Mouse (Mus musculus) MEL (cell line): Measurements from ENCODE around the gene Orm3. TPM values are rescaled to one million over a fixed set of nuclear protein-coding genes. Genes with fewer than 3 reads are reported as not detected.

Source experiments
- DNase-seq: peaks from one replicate; pipeline ENCODE4 v3.0.0; 2011; ENCODE audit warnings: low read depth, low spot score
- H3K27ac ChIP-seq: 2 replicates; pipeline ENCODE4 v1.5.1; 2012; ENCODE audit warnings: low read depth, mild to moderate bottlenecking, control low read depth, low read length, moderate library complexity; ENCODE audit not compliant: control insufficient read depth
- H3K27me3 ChIP-seq, 2 experiments: fragments of 150-350 bp in 1 of 2; sonication (generic) in 1 of 2; 2 replicates each; pipeline ENCODE4 v1.6.1; 2012; ENCODE audit warnings: low read length in 2 of 2, mild to moderate bottlenecking in 2 of 2, improper control_type of control experiment in 1 of 2, moderate library complexity in 1 of 2; ENCODE audit not compliant: insufficient read depth in 2 of 2, control insufficient read depth in 1 of 2
- H3K36me3 ChIP-seq, 2 experiments: 2 replicates each; pipeline ENCODE4 v1.6.1; 2012 to 2014; ENCODE audit warnings: low read length in 2 of 2, improper control_type of control experiment in 1 of 2, inconsistent platforms in 1 of 2, mild to moderate bottlenecking in 1 of 2; ENCODE audit not compliant: insufficient read depth in 2 of 2, control insufficient read depth in 1 of 2
- H3K4me1 ChIP-seq, 2 experiments: fragments of 150-350 bp in 1 of 2; sonication (generic) in 1 of 2; 2 replicates each; pipeline ENCODE4 v1.6.1; 2012; ENCODE audit warnings: low read length in 2 of 2, improper control_type of control experiment in 1 of 2, mild to moderate bottlenecking in 1 of 2; ENCODE audit not compliant: insufficient read depth in 2 of 2, control insufficient read depth in 1 of 2
- H3K4me3 ChIP-seq, 2 experiments: fragments of 150-350 bp in 1 of 2; sonication (generic) in 1 of 2; 2 replicates each; pipeline ENCODE4 v1.5.1; 2012; ENCODE audit warnings: low read depth in 2 of 2, low read length in 2 of 2, mild to moderate bottlenecking in 2 of 2, moderate library complexity in 2 of 2, control low read depth in 1 of 2, improper control_type of control experiment in 1 of 2; ENCODE audit not compliant: control insufficient read depth in 1 of 2, insufficient read depth in 1 of 2
- H3K79me2 ChIP-seq: 2 replicates; pipeline ENCODE4 v1.6.1; 2012; ENCODE audit warnings: mild to moderate bottlenecking, low read length, moderate library complexity; ENCODE audit not compliant: control insufficient read depth, poor library complexity, insufficient read depth
- H3K9ac ChIP-seq: 2 replicates; pipeline ENCODE4 v1.6.1; 2012; ENCODE audit warnings: low read depth, mild to moderate bottlenecking, control low read depth, low read length, moderate library complexity; ENCODE audit not compliant: control insufficient read depth, poor library complexity, severe bottlenecking
- H3K9me3 ChIP-seq: fragments of 150-350 bp; sonication (generic); replicated peaks from 2 replicates; pipeline ENCODE4 v1.6.1; 2012; ENCODE audit warnings: mild to moderate bottlenecking, low read length, improper control_type of control experiment, moderate library complexity; ENCODE audit not compliant: insufficient read depth
- CHD1 ChIP-seq: IDR thresholded peaks from 2 replicates; pipeline ENCODE4 v1.6.1; 2012; ENCODE audit warnings: low read depth, mild to moderate bottlenecking, inconsistent platforms, low read length, improper control_type of control experiment
- CHD2 ChIP-seq: IDR thresholded peaks from 2 replicates; pipeline ENCODE4 v1.6.1; 2011; ENCODE audit warnings: low read length, improper control_type of control experiment
- ELF1 ChIP-seq: IDR thresholded peaks from 2 replicates; pipeline ENCODE4 v1.6.1; 2014; ENCODE audit warnings: low read depth, mild to moderate bottlenecking, inconsistent platforms, low read length, improper control_type of control experiment, moderate library complexity
- ETS1 ChIP-seq: IDR thresholded peaks from 2 replicates; pipeline ENCODE4 v1.6.1; 2012; ENCODE audit warnings: low read depth, mild to moderate bottlenecking, inconsistent platforms, low read length, improper control_type of control experiment, moderate library complexity
- GATA1 ChIP-seq: IDR thresholded peaks from 2 replicates; pipeline ENCODE4 v1.6.1; 2011; ENCODE audit warnings: low read depth, low read length, improper control_type of control experiment
- HCFC1 ChIP-seq: IDR thresholded peaks from 2 replicates; pipeline ENCODE4 v1.6.1; 2012; ENCODE audit warnings: low read depth, mild to moderate bottlenecking, inconsistent platforms, low read length, improper control_type of control experiment, moderate library complexity
- JUND ChIP-seq: IDR thresholded peaks from 2 replicates; pipeline ENCODE4 v1.6.1; 2011; ENCODE audit warnings: low read depth, mild to moderate bottlenecking, improper control_type of control experiment, low read length
- MAZ ChIP-seq: IDR thresholded peaks from 2 replicates; pipeline ENCODE4 v1.6.1; 2012; ENCODE audit warnings: low read depth, mild to moderate bottlenecking, inconsistent platforms, low read length, improper control_type of control experiment
- MXI1 ChIP-seq: IDR thresholded peaks from 2 replicates; pipeline ENCODE4 v1.6.1; 2011; ENCODE audit warnings: mild to moderate bottlenecking, low read depth, low read length, improper control_type of control experiment
- MYB ChIP-seq: IDR thresholded peaks from 2 replicates; pipeline ENCODE4 v1.6.1; 2011; ENCODE audit warnings: mild to moderate bottlenecking, low read depth, low read length, improper control_type of control experiment
- MYC ChIP-seq: IDR thresholded peaks from 2 replicates; pipeline ENCODE4 v1.6.1; 2011; ENCODE audit warnings: low read depth, mild to moderate bottlenecking, low read length, improper control_type of control experiment, moderate library complexity
- POLR2A ChIP-seq, 2 experiments: IDR thresholded peaks; 2 replicates each; pipeline ENCODE4 v1.6.1; 2011 to 2012; ENCODE audit warnings: low read length in 2 of 2, mild to moderate bottlenecking in 2 of 2, control low read depth in 1 of 2, improper control_type of control experiment in 1 of 2, low read depth in 1 of 2, moderate library complexity in 1 of 2; ENCODE audit not compliant: control insufficient read depth in 1 of 2, insufficient read depth in 1 of 2, poor library complexity in 1 of 2
- RAD21 ChIP-seq: IDR thresholded peaks from 2 replicates; pipeline ENCODE4 v1.6.1; 2011; ENCODE audit warnings: mild to moderate bottlenecking, low read depth, low read length, improper control_type of control experiment
- RCOR1 ChIP-seq: IDR thresholded peaks from 2 replicates; pipeline ENCODE4 v1.6.1; 2012; ENCODE audit warnings: low read depth, mild to moderate bottlenecking, inconsistent platforms, low read length, improper control_type of control experiment
- SIN3A ChIP-seq: IDR thresholded peaks from 2 replicates; pipeline ENCODE4 v1.6.1; 2012; ENCODE audit warnings: low read length, improper control_type of control experiment, inconsistent platforms
- TAL1 ChIP-seq: IDR thresholded peaks from 2 replicates; pipeline ENCODE4 v1.6.1; 2012; ENCODE audit warnings: mild to moderate bottlenecking, inconsistent platforms, low read length, moderate library complexity, mixed read lengths
- TBP ChIP-seq: IDR thresholded peaks from 2 replicates; pipeline ENCODE4 v1.8.0; 2011; ENCODE audit warnings: low read depth, low read length, improper control_type of control experiment
- TCF12 ChIP-seq: IDR thresholded peaks from 2 replicates; pipeline ENCODE4 v1.6.1; 2014; ENCODE audit warnings: low read depth, mild to moderate bottlenecking, inconsistent platforms, low read length, improper control_type of control experiment, moderate library complexity
- ZKSCAN1 ChIP-seq: IDR thresholded peaks from 2 replicates; pipeline ENCODE4 v1.6.1; 2012; ENCODE audit warnings: low read depth, mild to moderate bottlenecking, inconsistent platforms, low read length, improper control_type of control experiment, moderate library complexity
- ZMIZ1 ChIP-seq: IDR thresholded peaks from 2 replicates; pipeline ENCODE4 v1.6.1; 2012; ENCODE audit warnings: low read depth, mild to moderate bottlenecking, inconsistent platforms, low read length, improper control_type of control experiment, moderate library complexity
- ZNF384 ChIP-seq: IDR thresholded peaks from 2 replicates; pipeline ENCODE4 v1.6.1; 2012; ENCODE audit warnings: low read depth, mild to moderate bottlenecking, inconsistent platforms, low read length, improper control_type of control experiment
- polyA plus RNA-seq, 2 experiments: library from polyadenylated mRNA; stranded (reverse) in 1 of 2; unstranded in 1 of 2; fragments of >175 nt in 1 of 2; fragments of >200 nt in 1 of 2; gene quantifications; 2 replicates each; pipeline versions ENCODE4 v1.2.1 to v1.2.4; 2012; ENCODE audit warnings: low replicate concordance in 2 of 2, low read depth in 1 of 2; ENCODE audit not compliant: insufficient read length in 2 of 2, insufficient read depth in 1 of 2, missing spikeins in 1 of 2
- total RNA-seq: library from RNA; depleted of rRNA; stranded (reverse); fragments of 300-350 nt; gene quantifications from 2 replicates; pipeline ENCODE4 v1.2.3, GENCODE M21; 2012

The Orm3 gene
- total and polyA plus RNA-seq, 3 experiments = not detected

DNA sequence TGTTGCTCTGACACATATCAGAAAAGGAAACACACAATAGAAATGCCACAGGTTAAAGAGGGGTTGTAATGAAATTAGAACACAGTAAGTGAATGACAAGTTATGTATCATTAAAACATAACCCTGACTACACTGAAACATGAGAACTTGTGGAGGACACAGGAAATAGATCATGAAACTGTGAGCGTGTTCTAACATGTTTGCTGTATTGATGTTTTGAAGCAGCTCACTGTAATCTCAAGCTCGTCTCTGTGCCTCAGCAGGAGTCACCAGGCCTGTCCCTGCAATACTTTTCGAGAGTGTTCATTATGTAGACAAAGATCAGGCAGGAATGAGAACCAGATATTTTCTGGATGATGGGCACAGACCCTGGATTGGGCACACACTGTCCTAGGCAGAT lies 12.4 kb upstream of the Orm3 start:
- no peak overlapping the region for H3K9ac ChIP-seq
- no peak for DNase-seq
- H3K36me3 ChIP-seq = no peaks in the 10 kb centered on the region
- H3K27ac ChIP-seq = no peak overlapping the region
- no peaks in the 10 kb centered on the region for H3K79me2 ChIP-seq
- no peaks in the 10 kb centered on the region for H3K27me3 ChIP-seq
- no peak overlapping the region for H3K4me3 ChIP-seq
- H3K4me1 ChIP-seq = no peaks in the 10 kb centered on the region
- no peaks in the 10 kb centered on the region for H3K9me3 ChIP-seq
- no peak for TF ChIP-seq ETS1
- TF ChIP-seq MAZ = no peak
- no peak for TF ChIP-seq MYC

DNA sequence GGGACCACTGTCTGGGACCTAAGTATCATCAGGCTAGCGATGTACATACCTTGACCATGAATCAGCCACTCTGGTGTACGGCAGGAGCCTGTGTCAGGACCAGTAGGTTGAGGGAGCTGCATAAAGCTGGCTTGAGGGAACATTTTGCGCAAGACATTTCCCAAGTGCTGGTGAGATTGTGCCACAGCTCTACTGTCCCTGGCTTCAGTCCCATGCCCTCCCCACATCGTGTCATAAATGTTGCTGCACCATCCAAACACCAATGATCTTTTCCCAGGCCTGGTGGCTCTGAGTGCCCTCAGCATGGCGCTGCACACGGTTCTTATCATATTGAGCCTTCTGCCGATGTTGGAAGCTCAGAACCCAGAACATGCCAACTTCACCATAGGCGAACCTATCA lies 11.7 kb upstream of the Orm3 start, which contains the start of gene Orm1:
Gene Orm1, plus strand, starts transcription at position 266 of the 400 bp plus-strand sequence.
- no peak within 1 kb of the TSS for H3K4me3 ChIP-seq
- no peak within 1 kb of the TSS for H3K27ac ChIP-seq
- H3K36me3 ChIP-seq = no peaks in the 10 kb centered on the region
- no peaks in the 10 kb centered on the region for H3K27me3 ChIP-seq
- no peak for DNase-seq
- TF ChIP-seq ZNF384 (no peak), ELF1 (no peak), MYC (no peak), ZMIZ1 (no peak), TAL1 (no peak), TCF12 (no peak), ZKSCAN1 (no peak), GATA1 (no peak), POLR2A (IDR thresholded peaks at IDR 0.05; ENCODE audit: control insufficient read depth in 1 of 2, insufficient read depth in 1 of 2, low read depth in 1 of 2, low read length in 2 of 2, poor library complexity in 1 of 2) (no peak), HCFC1 (no peak), RCOR1 (no peak), JUND (no peak), CHD1 (no peak), MYB (no peak), ETS1 (no peak), SIN3A (no peak), RAD21 (no peak), MXI1 (no peak), TBP (no peak), CHD2 (no peak)
- TF ChIP-seq, all 39 proteins: peak for 0
- Histone ChIP-seq H3K9ac (no peak within 1 kb of the TSS), H3K9me3 (no peaks in the 10 kb centered on the region), H3K4me1 (no peaks in the 10 kb centered on the region), H3K79me2 (no peaks in the 10 kb centered on the region)
